Mouse (Mus musculus): ENCODE measurements around the gene Rdm1.

DNA sequence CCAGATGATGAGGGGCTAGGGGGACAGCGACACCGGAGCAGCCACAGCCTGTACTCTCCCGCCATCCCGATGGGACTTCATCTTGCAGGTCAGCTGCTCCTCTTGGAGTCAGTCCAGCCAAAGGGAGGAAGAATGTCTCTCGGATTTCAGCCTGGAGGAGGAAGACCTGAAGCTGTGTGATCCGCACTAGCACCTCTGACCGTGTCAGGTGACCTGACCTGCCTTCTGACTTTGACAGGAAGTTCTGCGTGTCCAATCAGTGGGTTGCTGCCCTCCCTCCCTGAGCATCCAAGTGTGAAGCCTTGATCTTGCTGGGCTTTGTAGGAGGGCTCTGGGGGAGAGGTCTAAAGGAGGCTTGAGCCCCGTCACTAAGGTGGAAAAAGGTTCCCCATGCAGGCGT lies 8.7 kb downstream of the Rdm1 start:
- TF ChIP-seq POLR2A (IDR thresholded peaks at IDR 0.05; ENCODE audit: borderline replicate concordance, extremely low read depth, insufficient read depth, insufficient read length, poor library complexity, severe bottlenecking) = no peak
- no peak for TF ChIP-seq CTCF (IDR thresholded peaks at IDR 0.05; ENCODE audit: borderline replicate concordance, extremely low read depth, insufficient read depth, insufficient read length)

Measured in brain, embryonic 14.5 days (tissue).